Mouse (Mus musculus) heart, postnatal 0 days (tissue): ENCODE measurements around the gene Mtus2. TPM values are rescaled to one million over a fixed set of nuclear protein-coding genes. Genes with fewer than 3 reads are reported as not detected.

Experiments used
- ATAC-seq: fragments of 200-750 bp; cut with Nextera tagmentation; 2 replicates; pipeline ENCODE4 v1.8.0; 2017; ENCODE audit warnings: low read depth, moderate number of reproducible peaks, moderate library complexity; ENCODE audit not compliant: insufficient read depth
- DNase-seq: peaks from one replicate; pipeline ENCODE4 v3.0.0-alpha.2; 2016; ENCODE audit warnings: low spot score
- H3K27ac ChIP-seq: fragments of 300-500 bp; sonication (generic); 2 replicates; pipeline ENCODE4 v1.5.1; 2014; ENCODE audit warnings: low read depth, mild to moderate bottlenecking
- H3K27me3 ChIP-seq: fragments of 300-500 bp; sonication (generic); 2 replicates; pipeline ENCODE4 v1.6.1; 2014; ENCODE audit warnings: low read length, mixed read lengths; ENCODE audit not compliant: control insufficient read depth, insufficient read depth
- H3K36me3 ChIP-seq: fragments of 300-500 bp; sonication (generic); replicated peaks from 2 replicates; pipeline ENCODE4 v1.6.1; 2014; ENCODE audit warnings: low read length, mixed read lengths; ENCODE audit not compliant: control insufficient read depth, insufficient read depth
- H3K4me1 ChIP-seq: fragments of 300-500 bp; sonication (generic); 2 replicates; pipeline ENCODE4 v1.6.1; 2014; ENCODE audit warnings: antibody characterized with exemption; ENCODE audit not compliant: control insufficient read depth, insufficient read depth
- H3K4me2 ChIP-seq: fragments of 300-500 bp; sonication (generic); 2 replicates; pipeline ENCODE4 v1.6.1; 2014; ENCODE audit warnings: low read depth, mild to moderate bottlenecking, low read length, moderate library complexity
- H3K4me3 ChIP-seq: fragments of 300-500 bp; sonication (generic); 2 replicates; pipeline ENCODE4 v1.5.1; 2014; ENCODE audit warnings: low read depth, low read length
- H3K9ac ChIP-seq: fragments of 300-500 bp; sonication (generic); replicated peaks from 2 replicates; pipeline ENCODE4 v1.6.1; 2014; ENCODE audit warnings: low read depth, low read length, mixed read lengths
- H3K9me3 ChIP-seq: fragments of 300-500 bp; sonication (generic); replicated peaks from 2 replicates; pipeline ENCODE4 v1.6.1; 2016; ENCODE audit warnings: low read length; ENCODE audit not compliant: control insufficient read depth
- CTCF ChIP-seq: IDR thresholded peaks from 2 replicates; pipeline ENCODE4 v1.5.1; 2016; ENCODE audit warnings: antibody characterized with exemption, control low read depth, low read depth
- EP300 ChIP-seq: IDR thresholded peaks from 2 replicates; pipeline ENCODE4 v1.6.1; 2016; ENCODE audit warnings: antibody characterized with exemption, low read depth
- WGBS: fragments of 180-500 bp; shearing (Covaris S2); extraction: QIAGEN DNeasy Blood & Tissue Kit; methylation state at CpG from one replicate; pipeline ENCODE4 v1.1.7; 2014; 5-methylcytosine and 5-hydroxymethylcytosine counted together
- polyA plus RNA-seq: library from polyadenylated mRNA; unstranded; fragments of >200 nt; fragmentation: Nextera tagmentation; extraction: Ambion mirVana; gene quantifications from 2 replicates; pipeline ENCODE4 v1.2.1, GENCODE M21; 2015
- total RNA-seq: library from RNA; depleted of rRNA; stranded (reverse); fragments of >200 nt; gene quantifications from 2 replicates; pipeline ENCODE4 v1.2.3, GENCODE M21; 2014; ENCODE audit warnings: low replicate concordance

Mtus2 gene
- total and polyA plus RNA-seq, 2 experiments from 2014 or later: 59.9 to 165 TPM

- Histone ChIP-seq H3K27me3 (no peaks in the 10 kb centered on the region), H3K27ac (no peak overlapping the region), H3K9ac (no peak overlapping the region), H3K4me3 (no peak overlapping the region), H3K4me1 (no peaks in the 10 kb centered on the region), H3K9me3 (peaks cover 9% of the 10 kb centered on the region; the same call in 1 of the 2 replicates), H3K4me2 (no peak overlapping the region), H3K36me3 (no peaks in the 10 kb centered on the region)
- TF ChIP-seq EP300 (no peak), CTCF (no peak)
- ATAC-seq (no peak), DNase-seq (no peak)
- 100% methylated on average over 1 of the region's 1 CpGs for WGBS
Observed at GRCm38 (mm10) chr5:148083541-148083940, 126.4 kb downstream of the Mtus2 start.

GRCm38 (mm10) chr5:148084766-148085165, 127.6 kb downstream of the Mtus2 start:
- Histone ChIP-seq H3K4me1 (no peaks in the 10 kb centered on the region), H3K9me3 (peaks cover 9% of the 10 kb centered on the region; the same call in 1 of the 2 replicates), H3K4me2 (no peak overlapping the region), H3K27me3 (no peaks in the 10 kb centered on the region), H3K36me3 (no peaks in the 10 kb centered on the region), H3K9ac (no peak overlapping the region), H3K4me3 (no peak overlapping the region), H3K27ac (no peak overlapping the region)
- no peak for TF ChIP-seq EP300
- no peak for TF ChIP-seq CTCF
- DNase-seq: no peak
- WGBS: 86% methylated on average over 5 of the region's 5 CpGs
- no peak for ATAC-seq

- ATAC-seq: no peak
- Histone ChIP-seq H3K4me1 (no peaks in the 10 kb centered on the region), H3K4me2 (no peak overlapping the region), H3K27me3 (no peaks in the 10 kb centered on the region), H3K9me3 (peaks cover 5% of the 10 kb centered on the region; the same call in 1 of the 2 replicates), H3K4me3 (no peak overlapping the region), H3K9ac (no peak overlapping the region), H3K36me3 (no peaks in the 10 kb centered on the region), H3K27ac (no peak overlapping the region)
- DNase-seq: no peak
- WGBS: 54% methylated on average over 3 of the region's 3 CpGs
- no peak for TF ChIP-seq EP300
- TF ChIP-seq CTCF: no peak
Observed at GRCm38 (mm10) chr5:148087796-148088195, 130.7 kb downstream of the Mtus2 start.

- H3K36me3 ChIP-seq: no peaks in the 10 kb centered on the region
- TF ChIP-seq EP300: no peak
- no peak for DNase-seq
- no peaks in the 10 kb centered on the region for H3K9me3 ChIP-seq
- H3K27ac ChIP-seq: no peak overlapping the region
- H3K4me1 ChIP-seq: no peaks in the 10 kb centered on the region
- H3K4me2 ChIP-seq: no peak overlapping the region
- ATAC-seq: no peak
- WGBS: 68% methylated on average over 11 of the region's 11 CpGs
- no peak overlapping the region for H3K9ac ChIP-seq
- H3K27me3 ChIP-seq: no peaks in the 10 kb centered on the region
- H3K4me3 ChIP-seq: no peak overlapping the region
Observed at GRCm38 (mm10) chr5:148090191-148090821, 133.2 kb downstream of the Mtus2 start.

GRCm38 (mm10) chr5:148094640-148095039, 137.5 kb downstream of the Mtus2 start:
- H3K9me3 ChIP-seq: no peaks in the 10 kb centered on the region
- H3K4me3 ChIP-seq: no peak overlapping the region
- H3K4me2 ChIP-seq: no peak overlapping the region
- H3K27ac ChIP-seq: no peak overlapping the region
- WGBS: 39% methylated on average over 10 of the region's 10 CpGs
- no peaks in the 10 kb centered on the region for H3K4me1 ChIP-seq
- no peaks in the 10 kb centered on the region for H3K27me3 ChIP-seq
- no peaks in the 10 kb centered on the region for H3K36me3 ChIP-seq
- H3K9ac ChIP-seq: no peak overlapping the region
- TF ChIP-seq EP300 (no peak), CTCF (no peak)
- no peak for ATAC-seq
- DNase-seq: no peak

- Histone ChIP-seq H3K36me3 (no peaks in the 10 kb centered on the region), H3K9me3 (no peaks in the 10 kb centered on the region), H3K4me1 (no peaks in the 10 kb centered on the region), H3K27me3 (no peaks in the 10 kb centered on the region), H3K4me3 (no peak overlapping the region), H3K9ac (no peak overlapping the region), H3K4me2 (no peak overlapping the region), H3K27ac (no peak overlapping the region)
- WGBS: 84% methylated on average over 9 of the region's 9 CpGs
- DNase-seq (no peak), ATAC-seq (no peak)
- TF ChIP-seq CTCF (no peak), EP300 (no peak)
Observed at GRCm38 (mm10) chr5:148099356-148099755, 142.2 kb downstream of the Mtus2 start.
